Comparison of ENCODE assay signal across 9 mouse cellular contexts in genomic region chr4:53218752-53219151, GRCm38 (mm10). TPM values are rescaled to one million over a fixed set of nuclear protein-coding genes. Genes with fewer than 3 reads are reported as not detected.
A peak's percentile ranks its signal among the peaks of the same experiment; 100 is the strongest.
DNase-seq lines count a peak whose midpoint lies in the region; ATAC-seq and TF ChIP-seq lines count a peak whose summit lies in the region.
"Had no signal": no experiment of that assay in that cellular context is flagged by ENCODE, and none has a peak within 500 bp of the region (broad histone marks: within the 10 kb centered on the region; RNA-seq: fewer than 3 reads in every experiment).

No protein-coding gene starts in this region.

- H3K4me1 ChIP-seq in kidney, embryonic 14.5 days (ENCODE audit: control insufficient read depth, insufficient read depth, low read length), result peaks cover 13% of the 10 kb centered on the region; the same call in 1 of the 2 replicates
- peaks cover 23% of the 10 kb centered on the region for H3K4me1 ChIP-seq in embryonic facial prominence, embryonic 13.5 days
- peaks cover 17% of the 10 kb centered on the region for H3K4me1 ChIP-seq in heart, postnatal 0 days (ENCODE audit: control insufficient read depth, insufficient read depth)
- H3K4me1 ChIP-seq in limb, embryonic 14.5 days (ENCODE audit: control insufficient read depth, insufficient read depth, low read length), result peaks cover 20% of the 10 kb centered on the region

- TF ChIP-seq CTCF in heart, postnatal 0 days (IDR thresholded peaks at IDR 0.05; ENCODE audit: low read depth), result no peak

- no peak overlapping the region for H3K4me3 ChIP-seq in kidney, embryonic 14.5 days (ENCODE audit: low read length)
- no peak overlapping the region for H3K4me3 ChIP-seq in embryonic facial prominence, embryonic 13.5 days
- no peak overlapping the region for H3K4me3 ChIP-seq in heart, postnatal 0 days (ENCODE audit: low read depth, low read length)
- no peak overlapping the region for H3K4me3 ChIP-seq in limb, embryonic 14.5 days (replicated peaks; ENCODE audit: low read length)

- no peak overlapping the region for H3K27ac ChIP-seq in kidney, embryonic 14.5 days (ENCODE audit: low read depth, low read length)
- peak overlapping the region; percentile 93; the same call in 1 of the 2 replicates for H3K27ac ChIP-seq in embryonic facial prominence, embryonic 13.5 days
- H3K27ac ChIP-seq in heart, postnatal 0 days (ENCODE audit: low read depth), result peak overlapping the region; percentile 89
- no peak overlapping the region for H3K27ac ChIP-seq in limb, embryonic 14.5 days (replicated peaks; ENCODE audit: low read depth, low read length)

- no peaks in the 10 kb centered on the region for H3K27me3 ChIP-seq in kidney, embryonic 14.5 days (ENCODE audit: control insufficient read depth, insufficient read depth, low read length)
- no peaks in the 10 kb centered on the region for H3K27me3 ChIP-seq in embryonic facial prominence, embryonic 13.5 days
- no peaks in the 10 kb centered on the region for H3K27me3 ChIP-seq in heart, postnatal 0 days (ENCODE audit: control insufficient read depth, insufficient read depth, low read length)
- no peaks in the 10 kb centered on the region for H3K27me3 ChIP-seq in limb, embryonic 14.5 days (ENCODE audit: control insufficient read depth, insufficient read depth, low read length)
- H3K27me3 ChIP-seq: Patski had no signal

- no peaks in the 10 kb centered on the region for H3K36me3 ChIP-seq in kidney, embryonic 14.5 days (ENCODE audit: control insufficient read depth, insufficient read depth, low read length)
- no peaks in the 10 kb centered on the region for H3K36me3 ChIP-seq in embryonic facial prominence, embryonic 13.5 days
- no peaks in the 10 kb centered on the region for H3K36me3 ChIP-seq in heart, postnatal 0 days (replicated peaks; ENCODE audit: control insufficient read depth, insufficient read depth, low read length)
- H3K36me3 ChIP-seq in limb, embryonic 14.5 days (ENCODE audit: control insufficient read depth, insufficient read depth, low read length), result no peaks in the 10 kb centered on the region

- no peak for TF ChIP-seq POLR2A in limb, embryonic 14.5 days (IDR thresholded peaks at IDR 0.05; ENCODE audit: borderline replicate concordance, extremely low read depth, insufficient read depth, insufficient read length)

- no peaks in the 10 kb centered on the region for H3K9me3 ChIP-seq in kidney, embryonic 14.5 days (ENCODE audit: control insufficient read depth, low read length)
- H3K9me3 ChIP-seq in embryonic facial prominence, embryonic 13.5 days, result no peaks in the 10 kb centered on the region
- H3K9me3 ChIP-seq in heart, postnatal 0 days (replicated peaks; ENCODE audit: control insufficient read depth, low read length), result no peaks in the 10 kb centered on the region
- no peaks in the 10 kb centered on the region for H3K9me3 ChIP-seq in limb, embryonic 14.5 days (ENCODE audit: control insufficient read depth, low read length)

- no peak overlapping the region for H3K9ac ChIP-seq in kidney, embryonic 14.5 days (ENCODE audit: low read depth, low read length)
- H3K9ac ChIP-seq in embryonic facial prominence, embryonic 13.5 days, result no peak overlapping the region
- no peak overlapping the region for H3K9ac ChIP-seq in heart, postnatal 0 days (replicated peaks; ENCODE audit: low read depth, low read length)
- H3K9ac ChIP-seq in limb, embryonic 14.5 days (ENCODE audit: low read depth, low read length, severe bottlenecking), result no peak overlapping the region

- ATAC-seq in kidney, embryonic 14.5 days (ENCODE audit: low FRiP score, low TSS enrichment), result no peak
- no peak for ATAC-seq in embryonic facial prominence, embryonic 13.5 days (ENCODE audit: insufficient number of reproducible peaks, insufficient read depth, low FRiP score, low TSS enrichment, low read depth)
- peak; percentile 43 for ATAC-seq in heart, postnatal 0 days (ENCODE audit: insufficient read depth, low read depth)
- ATAC-seq in limb, embryonic 14.5 days (ENCODE audit: low FRiP score, low read depth), result no peak

- no peak for TF ChIP-seq EP300 in heart, postnatal 0 days (IDR thresholded peaks at IDR 0.05; ENCODE audit: low read depth)

- WGBS in kidney, embryonic 14.5 days, result 61% methylated on average over 7 of the region's 7 CpGs
- WGBS in embryonic facial prominence, embryonic 13.5 days, result 45% methylated on average over 7 of the region's 7 CpGs
- WGBS in heart, postnatal 0 days, result 14% methylated on average over 7 of the region's 7 CpGs
- 15% methylated on average over 7 of the region's 7 CpGs for WGBS in limb, embryonic 14.5 days

- H3K4me2 ChIP-seq in kidney, embryonic 14.5 days (replicated peaks; ENCODE audit: low read depth, low read length), result no peak overlapping the region
- H3K4me2 ChIP-seq in embryonic facial prominence, embryonic 13.5 days, result peak overlapping the region; percentile 84; the same call in 1 of the 2 replicates
- H3K4me2 ChIP-seq in heart, postnatal 0 days (ENCODE audit: low read depth, low read length), result 0 out of 2 replicates have a peak overlapping the region, but pooled peaks have one; percentile 2
- no peak overlapping the region for H3K4me2 ChIP-seq in limb, embryonic 14.5 days (replicated peaks; ENCODE audit: low read depth, low read length, severe bottlenecking)

- peak; percentile 46 for DNase-seq in kidney, postnatal 10 days
- DNase-seq in heart, postnatal 0 days (ENCODE audit: low spot score), result peak; percentile 58
- DNase-seq in limb, embryonic 14.5 days (ENCODE audit: low spot score), result peak; percentile 6
- no peak for DNase-seq in spleen, postnatal 36 days (ENCODE audit: low spot score in 2 of 2)
- DNase-seq in thymus, postnatal 36 days, result no peak
- no peak for DNase-seq in kidney, postnatal 4 days

RNA-seq across cellular contexts. Expression of gene Abca1, which starts 59.1 kb away (rescaled TPM):
- polyA plus RNA-seq in kidney, embryonic 14.5 days (2014; fragmentation: Nextera tagmentation; extraction: Ambion mirVana), result 3.4 and 5.6 TPM in 2 replicates
- 7.2 and 8.7 TPM in 2 replicates for polyA plus RNA-seq in embryonic facial prominence, embryonic 13.5 days (2015; fragmentation: Nextera tagmentation; extraction: Ambion mirVana)
- 18.1 and 18.3 TPM in 2 replicates for total RNA-seq in heart, postnatal 0 days (2014; rRNA removed; ENCODE audit: low replicate concordance)
- polyA plus RNA-seq in heart, postnatal 0 days (2015; fragmentation: Nextera tagmentation; extraction: Ambion mirVana), result 3.1 and 3.7 TPM in 2 replicates
- polyA plus RNA-seq in limb, embryonic 14.5 days (2012; rRNA removed), result 9.0 and 10.3 TPM in 2 replicates
- 12.3 and 14.5 TPM in 2 replicates for polyA plus RNA-seq in limb, embryonic 14.5 days (2014; fragmentation: Nextera tagmentation; extraction: Ambion mirVana)

Comparison
In these comparisons a context has a peak if more than half of its experiments do, and no peak if none do; other contexts are left out.
1. DNase-seq: peak in kidney, postnatal 10 days (single experiment), heart, postnatal 0 days (single experiment) and limb, embryonic 14.5 days (single experiment); none in spleen, postnatal 36 days (0 of 2), thymus, postnatal 36 days (0 of 2) and kidney, postnatal 4 days (0 of 2).
2. H3K27ac ChIP-seq: peak in embryonic facial prominence, embryonic 13.5 days (single experiment) and heart, postnatal 0 days (single experiment); none in kidney, embryonic 14.5 days (single experiment) and limb, embryonic 14.5 days (single experiment).
3. H3K4me2 ChIP-seq: peak in embryonic facial prominence, embryonic 13.5 days (single experiment) and heart, postnatal 0 days (single experiment); none in kidney, embryonic 14.5 days (single experiment) and limb, embryonic 14.5 days (single experiment).